Mouse (Mus musculus): ENCODE results near the gene Ace3. TPM values are rescaled to one million over a fixed set of nuclear protein-coding genes. Genes with fewer than 3 reads are reported as not detected.

Gene Ace3
- polyA plus RNA-seq, 1 experiment = not detected

GRCm38 (mm10) chr11:105951601-105952044, 42.9 kb upstream of the Ace3 start:
- no peaks in the 10 kb centered on the region for H3K36me3 ChIP-seq (ENCODE audit: control insufficient read depth, insufficient read depth)
- peak overlapping the region; percentile 8 for H3K4me2 ChIP-seq (ENCODE audit: low read depth)
- H3K4me3 ChIP-seq = no peak overlapping the region
- no peak for TF ChIP-seq USF1 (IDR thresholded peaks at IDR 0.05; ENCODE audit: low read depth)
- no peak for TF ChIP-seq MAX (IDR thresholded peaks at IDR 0.05; ENCODE audit: low read depth)
- no peak for TF ChIP-seq POLR2AphosphoS2 (IDR thresholded peaks at IDR 0.05; ENCODE audit: insufficient read length, low read depth)
- no peak for TF ChIP-seq POLR2A (IDR thresholded peaks at IDR 0.05; ENCODE audit: insufficient read length, low read depth)
- no peak for TF ChIP-seq SRF (IDR thresholded peaks at IDR 0.05; ENCODE audit: control insufficient read depth, insufficient read length, low read depth)
- TF ChIP-seq REST (IDR thresholded peaks at IDR 0.05; ENCODE audit: insufficient read depth, insufficient read length) = no peak
- no peak for TF ChIP-seq TCF12 (IDR thresholded peaks at IDR 0.05; ENCODE audit: insufficient read depth, poor library complexity, severe bottlenecking)
- TF ChIP-seq CEBPB (IDR thresholded peaks at IDR 0.05; ENCODE audit: insufficient read depth, poor library complexity, severe bottlenecking) = no peak
- TF ChIP-seq MYOG (IDR thresholded peaks at IDR 0.05; ENCODE audit: control insufficient read depth in 1 of 3, insufficient read depth in 1 of 3, insufficient read length in 2 of 3, low read depth in 2 of 3) = peak in 1 of 3 experiments; percentile 40
- TF ChIP-seq MYOD1 (IDR thresholded peaks at IDR 0.05; ENCODE audit: control insufficient read depth in 1 of 3, insufficient read length in 2 of 3, low read depth in 2 of 3) = peak in 2 of 3 experiments; percentile 44 to 72
- no peak overlapping the region for H3ac ChIP-seq (ENCODE audit: control insufficient read depth, insufficient read length)
- H3K27me3 ChIP-seq (ENCODE audit: control insufficient read depth, insufficient read depth, insufficient read length) = no peaks in the 10 kb centered on the region
- no peaks in the 10 kb centered on the region for H3K79me2 ChIP-seq (ENCODE audit: control insufficient read depth, insufficient read depth)

DNA sequence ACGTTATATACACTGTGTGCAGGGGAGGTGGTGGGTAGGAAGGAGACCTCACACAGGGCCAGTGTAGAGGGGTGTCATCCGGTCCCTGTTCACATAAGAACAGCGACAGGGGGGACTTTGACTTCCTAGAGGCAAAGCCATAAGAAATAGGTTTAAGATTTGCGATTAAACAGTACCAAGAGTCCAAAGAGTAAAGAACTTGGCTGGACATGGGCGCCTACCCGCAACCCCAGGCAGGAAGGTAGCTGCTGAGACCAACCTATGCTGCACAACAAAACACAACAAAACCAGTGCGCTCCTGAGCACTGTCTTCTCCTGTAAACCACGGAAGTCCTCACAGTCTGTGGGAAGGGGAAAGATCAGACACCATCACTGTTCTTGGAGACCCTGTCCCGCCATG, 42.4 kb upstream of the Ace3 start:
- H3K4me2 ChIP-seq (ENCODE audit: low read depth) = peak overlapping the region; percentile 71
- H3K27me3 ChIP-seq (ENCODE audit: control insufficient read depth, insufficient read depth, insufficient read length) = no peaks in the 10 kb centered on the region
- H3ac ChIP-seq (ENCODE audit: control insufficient read depth, insufficient read length) = no peak overlapping the region
- H3K4me3 ChIP-seq = no peak overlapping the region
- H3K79me2 ChIP-seq (ENCODE audit: control insufficient read depth, insufficient read depth) = no peaks in the 10 kb centered on the region
- no peaks in the 10 kb centered on the region for H3K36me3 ChIP-seq (ENCODE audit: control insufficient read depth, insufficient read depth)
- no peak for TF ChIP-seq TCF12 (IDR thresholded peaks at IDR 0.05; ENCODE audit: insufficient read depth, poor library complexity, severe bottlenecking)
- no peak for TF ChIP-seq MAX (IDR thresholded peaks at IDR 0.05; ENCODE audit: low read depth)
- TF ChIP-seq CEBPB (IDR thresholded peaks at IDR 0.05; ENCODE audit: insufficient read depth, poor library complexity, severe bottlenecking) = no peak
- TF ChIP-seq POLR2A (IDR thresholded peaks at IDR 0.05; ENCODE audit: insufficient read length, low read depth) = no peak
- TF ChIP-seq SRF (IDR thresholded peaks at IDR 0.05; ENCODE audit: control insufficient read depth, insufficient read length, low read depth) = no peak
- TF ChIP-seq REST (IDR thresholded peaks at IDR 0.05; ENCODE audit: insufficient read depth, insufficient read length) = no peak
- no peak for TF ChIP-seq MYOG (IDR thresholded peaks at IDR 0.05; ENCODE audit: control insufficient read depth in 1 of 3, insufficient read depth in 1 of 3, insufficient read length in 2 of 3, low read depth in 2 of 3)

DNA sequence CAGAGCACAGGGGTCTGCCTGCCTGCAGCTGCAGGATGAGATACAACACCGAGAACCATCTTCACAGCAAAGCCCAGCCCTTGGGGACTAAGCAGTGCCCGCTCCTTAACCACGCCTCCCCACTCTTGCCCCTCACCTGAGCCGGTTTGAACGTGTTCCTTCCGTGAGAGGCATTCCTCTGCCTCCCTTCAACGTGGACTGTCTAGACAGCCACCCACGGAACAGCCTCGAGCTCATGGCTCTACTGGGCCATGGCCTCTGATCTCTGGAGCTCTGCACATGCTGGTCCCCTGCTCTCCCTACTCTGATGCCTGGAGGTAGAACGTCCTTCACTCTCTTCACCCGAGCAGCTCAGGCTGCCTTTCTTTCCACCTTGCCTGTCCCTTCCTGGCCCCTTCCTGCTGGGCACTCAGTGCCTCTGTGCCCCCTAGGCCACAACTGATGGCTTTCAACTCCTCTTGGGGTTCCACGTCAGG, 41.5 kb upstream of the Ace3 start, which contains the start of gene Cyb561:
TSS of gene Cyb561 (minus strand) at position 426 of the 476 bp plus-strand sequence.
- H3K79me2 ChIP-seq (ENCODE audit: control insufficient read depth, insufficient read depth) = no peaks in the 10 kb centered on the region
- H3K4me3 ChIP-seq = no peak within 1 kb of the TSS
- H3K36me3 ChIP-seq (ENCODE audit: control insufficient read depth, insufficient read depth) = no peaks in the 10 kb centered on the region
- no peaks in the 10 kb centered on the region for H3K27me3 ChIP-seq (ENCODE audit: control insufficient read depth, insufficient read depth, insufficient read length)
- peak within 1 kb of the TSS; percentile 71 for H3K4me2 ChIP-seq (ENCODE audit: low read depth)
- TF ChIP-seq POLR2A (IDR thresholded peaks at IDR 0.05; ENCODE audit: insufficient read length, low read depth) = no peak
- no peak for TF ChIP-seq TCF12 (IDR thresholded peaks at IDR 0.05; ENCODE audit: insufficient read depth, poor library complexity, severe bottlenecking)
- no peak for TF ChIP-seq USF1 (IDR thresholded peaks at IDR 0.05; ENCODE audit: low read depth)
- TF ChIP-seq MAX (IDR thresholded peaks at IDR 0.05; ENCODE audit: low read depth) = no peak
- no peak for TF ChIP-seq REST (IDR thresholded peaks at IDR 0.05; ENCODE audit: insufficient read depth, insufficient read length)
- TF ChIP-seq MYOG (IDR thresholded peaks at IDR 0.05; ENCODE audit: control insufficient read depth in 1 of 3, insufficient read depth in 1 of 3, insufficient read length in 2 of 3, low read depth in 2 of 3) = no peak
- TF ChIP-seq E2F4 (IDR thresholded peaks at IDR 0.05; ENCODE audit: insufficient read depth) = no peak
- no peak for TF ChIP-seq POLR2AphosphoS2 (IDR thresholded peaks at IDR 0.05; ENCODE audit: insufficient read length, low read depth)
- no peak for TF ChIP-seq TCF3 (IDR thresholded peaks at IDR 0.05; ENCODE audit: insufficient read length, low read depth)
- TF ChIP-seq MYOD1 (IDR thresholded peaks at IDR 0.05; ENCODE audit: control insufficient read depth in 1 of 3, insufficient read length in 2 of 3, low read depth in 2 of 3) = no peak
- TF ChIP-seq SRF (IDR thresholded peaks at IDR 0.05; ENCODE audit: control insufficient read depth, insufficient read length, low read depth) = no peak
- H3ac ChIP-seq (ENCODE audit: control insufficient read depth, insufficient read length) = no peak within 1 kb of the TSS

DNA sequence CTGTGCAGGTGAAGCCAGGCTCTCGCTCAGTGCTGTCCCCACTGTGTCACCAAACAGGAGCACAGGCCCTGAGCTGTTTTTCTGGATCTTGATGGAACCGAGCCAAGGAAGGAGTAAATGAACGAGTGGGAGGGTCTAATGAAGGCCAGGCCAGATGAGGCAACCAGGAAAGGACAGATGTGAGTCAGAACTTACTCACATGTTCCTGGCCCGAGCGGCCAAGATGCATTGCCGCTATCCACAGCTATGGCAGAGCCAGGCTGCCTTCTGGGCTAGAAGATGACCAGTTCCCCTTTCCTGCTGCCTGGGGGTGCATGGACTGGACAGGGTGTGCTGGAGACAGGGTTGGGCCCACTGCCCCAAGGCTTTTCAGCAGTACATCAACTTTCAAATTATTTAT, 41.1 kb upstream of the Ace3 start:
- H3K27me3 ChIP-seq (ENCODE audit: control insufficient read depth, insufficient read depth, insufficient read length) = no peaks in the 10 kb centered on the region
- no peaks in the 10 kb centered on the region for H3K79me2 ChIP-seq (ENCODE audit: control insufficient read depth, insufficient read depth)
- H3K4me3 ChIP-seq = no peak overlapping the region
- TF ChIP-seq MYOD1 (IDR thresholded peaks at IDR 0.05; ENCODE audit: control insufficient read depth in 1 of 3, insufficient read length in 2 of 3, low read depth in 2 of 3) = peak in 1 of 3 experiments; percentile 22
- no peak for TF ChIP-seq TCF3 (IDR thresholded peaks at IDR 0.05; ENCODE audit: insufficient read length, low read depth)
- no peak for TF ChIP-seq MYOG (IDR thresholded peaks at IDR 0.05; ENCODE audit: control insufficient read depth in 1 of 3, insufficient read depth in 1 of 3, insufficient read length in 2 of 3, low read depth in 2 of 3)
- TF ChIP-seq TCF12 (IDR thresholded peaks at IDR 0.05; ENCODE audit: insufficient read depth, poor library complexity, severe bottlenecking) = no peak
- TF ChIP-seq POLR2AphosphoS2 (IDR thresholded peaks at IDR 0.05; ENCODE audit: insufficient read length, low read depth) = peak; percentile 19
- TF ChIP-seq POLR2A (IDR thresholded peaks at IDR 0.05; ENCODE audit: insufficient read length, low read depth) = peak; percentile 42
- TF ChIP-seq CEBPB (IDR thresholded peaks at IDR 0.05; ENCODE audit: insufficient read depth, poor library complexity, severe bottlenecking) = peak; percentile 81
- no peaks in the 10 kb centered on the region for H3K36me3 ChIP-seq (ENCODE audit: control insufficient read depth, insufficient read depth)
- H3K4me2 ChIP-seq (ENCODE audit: low read depth) = peak overlapping the region; percentile 71
- no peak overlapping the region for H3ac ChIP-seq (ENCODE audit: control insufficient read depth, insufficient read length)
